Mouse (Mus musculus): Measurements from ENCODE around the gene Olfr1412. TPM values are rescaled to one million over a fixed set of nuclear protein-coding genes. Genes with fewer than 3 reads are reported as not detected.
A peak's percentile ranks its signal among the peaks of the same experiment; 100 is the strongest.

Gene Olfr1412
- polyA plus RNA-seq, 1 experiment from 2014 or later, result not detected

DNA sequence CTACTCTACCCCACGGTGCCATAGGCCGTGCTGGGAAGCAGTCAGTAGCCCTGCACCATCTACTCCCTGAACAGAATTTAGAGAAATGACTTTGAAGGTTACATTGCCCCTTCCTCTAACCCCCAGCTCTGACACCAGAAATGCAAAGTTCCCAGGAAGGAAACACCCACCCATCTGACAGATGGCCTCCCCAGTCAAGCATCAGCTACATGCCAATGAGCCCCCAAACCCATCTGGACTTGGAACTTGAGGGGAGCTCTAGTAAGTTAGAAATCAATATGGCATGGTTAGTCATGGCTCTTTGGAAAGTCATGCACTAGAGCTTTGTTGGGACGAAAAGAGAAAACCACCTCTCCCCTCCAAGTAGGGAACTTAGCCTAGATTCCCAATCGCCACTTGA is 53.2 kb downstream of the Olfr1412 start:
- peaks cover 47% of the 10 kb centered on the region for H3K36me3 ChIP-seq
- no peak overlapping the region for H3K4me3 ChIP-seq
- H3K4me2 ChIP-seq, result no peak overlapping the region
- ATAC-seq (ENCODE audit: low FRiP score), result no peak
- peaks cover 40% of the 10 kb centered on the region for H3K4me1 ChIP-seq (replicated peaks)
- WGBS, result 97% methylated on average over 4 of the region's 4 CpGs
- H3K9me3 ChIP-seq, result no peaks in the 10 kb centered on the region
- H3K27me3 ChIP-seq, result no peaks in the 10 kb centered on the region
- H3K9ac ChIP-seq, result no peak overlapping the region
- H3K27ac ChIP-seq, result no peak overlapping the region

DNA sequence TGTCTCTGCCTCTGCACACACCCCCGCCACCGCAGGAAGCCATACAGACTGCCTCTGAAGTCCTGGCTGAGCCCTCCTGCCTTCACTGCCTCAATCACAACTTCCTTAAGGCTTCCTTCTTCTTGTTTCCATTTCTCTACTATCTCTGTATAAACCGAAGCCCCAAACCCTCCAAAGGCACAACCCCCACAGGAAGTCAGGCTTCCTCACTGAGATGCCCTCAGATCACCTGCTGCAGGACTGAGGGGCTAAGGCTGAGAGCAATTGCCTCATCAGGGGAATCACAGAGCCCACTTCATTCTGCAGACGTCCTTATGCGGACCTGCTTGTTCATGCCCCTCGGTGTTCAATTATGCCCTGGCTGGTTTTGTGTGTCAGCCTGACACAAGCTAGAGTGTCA is 54.8 kb downstream of the Olfr1412 start:
- 88% methylated on average over 6 of the region's 6 CpGs for WGBS

More for the DNA sequence above, 54.8 kb downstream of the Olfr1412 start:
- H3K9ac ChIP-seq, result peak overlapping the region; percentile 96
- peak overlapping the region; percentile 78 for H3K4me2 ChIP-seq
- H3K27ac ChIP-seq, result no peak overlapping the region
- no peaks in the 10 kb centered on the region for H3K9me3 ChIP-seq
- H3K4me1 ChIP-seq (replicated peaks), result peaks cover 32% of the 10 kb centered on the region
- no peak for ATAC-seq (ENCODE audit: low FRiP score)
- H3K27me3 ChIP-seq, result peaks cover 4% of the 10 kb centered on the region; the same call in 1 of the 2 replicates
- peak overlapping the region; percentile 88 for H3K4me3 ChIP-seq
- peaks cover 41% of the 10 kb centered on the region for H3K36me3 ChIP-seq

Other genes starting within 250 kb of the Olfr1412 start
- 279 and 295 TPM in 2 replicates for gene Ndufa10, start 111.9 kb upstream of the Olfr1412 start, polyA plus RNA-seq (2015; fragmentation: Nextera tagmentation; extraction: Ambion mirVana)
- gene Olfr1416, start 100.7 kb upstream of the Olfr1412 start, polyA plus RNA-seq (2015; fragmentation: Nextera tagmentation; extraction: Ambion mirVana), result not detected in 2 replicates
- not detected in 2 replicates for gene Olfr1415, start 89.7 kb upstream of the Olfr1412 start, polyA plus RNA-seq (2015; fragmentation: Nextera tagmentation; extraction: Ambion mirVana)
- not detected in 2 replicates for gene Olfr1414, start 67.1 kb upstream of the Olfr1412 start, polyA plus RNA-seq (2015; fragmentation: Nextera tagmentation; extraction: Ambion mirVana)
- not detected in 2 replicates for gene Olfr1413, start 14.5 kb upstream of the Olfr1412 start, polyA plus RNA-seq (2015; fragmentation: Nextera tagmentation; extraction: Ambion mirVana)
- gene Olfr1411, start 8.6 kb downstream of the Olfr1412 start, polyA plus RNA-seq (2015; fragmentation: Nextera tagmentation; extraction: Ambion mirVana), result not detected in 2 replicates
- not detected in 2 replicates for gene Olfr1410, start 20.0 kb downstream of the Olfr1412 start, polyA plus RNA-seq (2015; fragmentation: Nextera tagmentation; extraction: Ambion mirVana)
- gene Olfr12, start 32.0 kb downstream of the Olfr1412 start, polyA plus RNA-seq (2015; fragmentation: Nextera tagmentation; extraction: Ambion mirVana), result not detected in 2 replicates
- gene Cops9, start 56.2 kb downstream of the Olfr1412 start, polyA plus RNA-seq (2015; fragmentation: Nextera tagmentation; extraction: Ambion mirVana), result 597 TPM in 2 replicates
- 0.12 TPM in 1 of 2 replicates, not detected in the other for gene Otos, start 63.1 kb downstream of the Olfr1412 start, polyA plus RNA-seq (2015; fragmentation: Nextera tagmentation; extraction: Ambion mirVana)
- 56.2 and 57.1 TPM in 2 replicates for gene Gpc1, start 245.9 kb downstream of the Olfr1412 start, polyA plus RNA-seq (2015; fragmentation: Nextera tagmentation; extraction: Ambion mirVana)